ENCODE assay signal across 9 mouse cellular contexts in the genomic region with DNA sequence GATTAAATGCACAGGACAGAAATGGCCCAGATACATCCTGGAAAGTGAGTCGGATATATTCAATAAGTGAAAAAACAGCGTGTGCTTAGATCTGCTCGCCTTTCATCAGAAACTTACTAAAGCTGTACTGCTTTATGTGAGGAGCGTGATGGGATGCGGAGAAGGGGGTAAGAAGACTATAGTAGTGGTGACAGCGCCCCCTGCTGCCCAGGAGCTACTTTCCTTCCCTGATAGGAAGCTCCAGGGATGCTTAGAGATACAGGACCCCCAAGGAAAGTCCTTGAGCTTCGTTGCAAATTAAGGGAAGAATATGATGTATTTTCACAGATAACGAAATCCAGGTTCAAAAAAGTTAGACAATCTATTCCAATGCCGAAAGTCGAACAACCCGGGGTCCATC. TPM values are rescaled to one million over a fixed set of nuclear protein-coding genes. Genes with fewer than 3 reads are reported as not detected.
DNase-seq lines count a peak whose midpoint lies in the region; ATAC-seq lines count a peak whose summit lies in the region.
"Had no signal": no experiment of that assay in that cellular context is flagged by ENCODE, and none has a peak within 500 bp of the region (broad histone marks: within the 10 kb centered on the region; RNA-seq: fewer than 3 reads in every experiment).

No protein-coding gene starts in this region.

- 0 out of 2 replicates have a peak, but pooled peaks cover 2% of the 10 kb centered on the region for H3K9me3 ChIP-seq in embryonic facial prominence, embryonic 10.5 days
- H3K9me3 ChIP-seq: neural tube, embryonic 12.5 days had no signal

- peak; percentile 78 for ATAC-seq in megakaryocyte progenitor cell, adult 5-6 weeks (replicated peaks; ENCODE audit: poor library complexity)

- no peak overlapping the region for H3K27ac ChIP-seq in embryonic facial prominence, embryonic 10.5 days (replicated peaks)
- H3K27ac ChIP-seq: neural tube, embryonic 12.5 days had no signal

- WGBS in embryonic facial prominence, embryonic 10.5 days = 31% methylated on average over 11 of the region's 11 CpGs

- no peaks in the 10 kb centered on the region for H3K36me3 ChIP-seq in embryonic facial prominence, embryonic 10.5 days (replicated peaks)
- H3K36me3 ChIP-seq: neural tube, embryonic 12.5 days had no signal

- no peak overlapping the region for H3K4me3 ChIP-seq in embryonic facial prominence, embryonic 10.5 days
- H3K4me3 ChIP-seq: neural tube, embryonic 12.5 days had no signal

- H3K4me1 ChIP-seq in embryonic facial prominence, embryonic 10.5 days = peaks cover 7% of the 10 kb centered on the region; the same call in 1 of the 2 replicates
- H3K4me1 ChIP-seq: neural tube, embryonic 12.5 days had no signal

- H3K27me3 ChIP-seq in embryonic facial prominence, embryonic 10.5 days (replicated peaks; ENCODE audit: low read depth, poor library complexity, severe bottlenecking) = peaks cover 6% of the 10 kb centered on the region; the same call in 1 of the 2 replicates
- H3K27me3 ChIP-seq: neural tube, embryonic 12.5 days had no signal

- peak; percentile 5 for DNase-seq in gastrocnemius, adult 18-20 months (ENCODE audit: low spot score)
- no peak for DNase-seq in gastrocnemius, postnatal 36 days
- peak; percentile 9 to 17 for DNase-seq in urinary bladder, postnatal 36 days (ENCODE audit: low spot score in 2 of 2)
- no peak for DNase-seq in urinary bladder, adult 2 months (ENCODE audit: low spot score)
- DNase-seq in embryonic facial prominence, embryonic 10.5 days (ENCODE audit: low spot score) = peak; percentile 81
- peak; percentile 76 for DNase-seq in layer of hippocampus, adult 11-12 months (ENCODE audit: low spot score)
- DNase-seq in thymus, postnatal 4 days = peak; percentile 75

- intact Hi-C loops in gastrocnemius, postnatal 36 days (cut with DNase I) = no loop called here

RNA-seq across cellular contexts. Expression of a gene that starts 17.1 kb away (rescaled TPM):
- total RNA-seq in gastrocnemius, adult 18-20 months (2021) = not detected
- total RNA-seq in gastrocnemius, postnatal 36 days (2021) = not detected
- polyA plus RNA-seq in urinary bladder, adult 2 months (2012; rRNA removed) = not detected in 2 replicates
- 2.3 and 3.1 TPM in 2 replicates for polyA plus RNA-seq in embryonic facial prominence, embryonic 10.5 days (2016; fragmentation: Nextera tagmentation; extraction: Ambion mirVana)
- 0.66 TPM in 1 of 2 replicates, not detected in the other for total RNA-seq in megakaryocyte progenitor cell, adult 5-6 weeks (2015)
- total RNA-seq in megakaryocyte progenitor cell, adult 5-6 weeks (2017) = 0.75 TPM in 1 of 2 replicates, not detected in the other

Comparison
In these comparisons a context has a peak if more than half of its experiments do, and no peak if none do; other contexts are left out.
1. DNase-seq: peak in gastrocnemius, adult 18-20 months (single experiment), urinary bladder, postnatal 36 days (2 of 2), embryonic facial prominence, embryonic 10.5 days (single experiment), layer of hippocampus, adult 11-12 months (single experiment) and thymus, postnatal 4 days (single experiment); none in gastrocnemius, postnatal 36 days (0 of 2) and urinary bladder, adult 2 months (single experiment).